Mouse (Mus musculus) activated CD4-positive, CD25-positive, alpha-beta regulatory T cell, adult 4 months (primary cell): Measurements from ENCODE around the gene Pidd1. TPM values are rescaled to one million over a fixed set of nuclear protein-coding genes. Genes with fewer than 3 reads are reported as not detected.

Experiments used
- ATAC-seq: one replicate; pipeline ENCODE4 v1.8.0; 2017
- polyA plus RNA-seq, 2 experiments: library from polyadenylated mRNA; unstranded; fragments of 100-300 nt; shearing (Covaris generic); gene quantifications; one replicate each; pipeline ENCODE4 v1.2.1; 2017

Pidd1 gene
- polyA plus RNA-seq, 2 experiments from 2014 or later: 5.3 to 12.7 TPM

DNA sequence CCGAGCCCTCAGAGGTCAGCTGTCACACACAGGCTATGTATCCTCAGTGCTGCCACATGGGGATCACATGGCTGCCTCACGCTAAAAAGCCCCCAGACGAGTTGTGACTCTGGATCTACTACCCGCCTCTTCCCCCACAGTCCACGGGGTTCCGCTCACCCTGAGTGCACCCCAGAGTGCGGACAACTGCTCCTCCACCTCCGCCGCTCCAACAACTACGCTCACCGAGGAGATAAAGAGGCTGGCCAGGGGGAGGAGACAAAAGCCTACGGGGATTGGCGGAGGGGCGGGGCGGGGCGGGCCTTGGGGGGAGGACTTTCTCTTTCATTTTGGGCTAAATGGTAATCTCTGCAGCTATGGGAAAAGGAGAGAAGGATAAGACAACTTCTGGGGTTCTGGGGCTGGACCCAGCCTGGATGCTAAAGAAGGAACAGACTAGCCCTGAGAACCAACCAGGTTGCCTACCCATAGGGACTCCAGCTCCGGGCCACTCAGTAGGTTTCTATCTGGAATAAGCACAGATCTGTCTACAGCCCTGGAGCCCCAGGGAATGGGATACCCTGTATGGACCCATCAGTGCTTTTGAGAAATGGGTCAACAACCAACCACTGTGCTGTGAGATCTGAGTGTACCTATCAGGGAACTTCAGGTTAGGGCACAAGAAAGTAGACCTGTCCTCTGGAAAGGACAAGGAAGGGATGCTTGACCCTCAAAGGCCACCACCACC is 8.5 kb downstream of the Pidd1 start:
- ATAC-seq: peak; percentile 64

DNA sequence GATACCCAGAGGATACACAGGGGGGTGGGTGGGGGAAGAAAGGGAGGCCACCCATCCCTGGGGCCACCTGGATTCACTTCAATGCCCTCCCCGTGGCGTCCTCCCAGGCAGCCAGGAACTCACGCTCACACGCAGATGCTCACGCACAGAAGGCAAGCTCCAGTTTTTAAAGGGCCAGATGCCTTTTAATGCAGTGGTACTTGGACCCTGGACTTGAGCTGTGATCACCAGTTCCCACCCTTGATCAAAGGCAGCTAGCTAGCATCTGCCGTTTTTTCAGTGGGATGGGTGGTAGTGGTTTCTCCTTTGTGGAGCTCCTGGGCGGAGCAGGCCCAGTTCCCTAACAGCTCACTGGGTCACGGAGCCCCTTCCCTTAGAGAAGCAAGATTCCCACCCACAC is 9.4 kb downstream of the Pidd1 start:
- no peak for ATAC-seq

DNA sequence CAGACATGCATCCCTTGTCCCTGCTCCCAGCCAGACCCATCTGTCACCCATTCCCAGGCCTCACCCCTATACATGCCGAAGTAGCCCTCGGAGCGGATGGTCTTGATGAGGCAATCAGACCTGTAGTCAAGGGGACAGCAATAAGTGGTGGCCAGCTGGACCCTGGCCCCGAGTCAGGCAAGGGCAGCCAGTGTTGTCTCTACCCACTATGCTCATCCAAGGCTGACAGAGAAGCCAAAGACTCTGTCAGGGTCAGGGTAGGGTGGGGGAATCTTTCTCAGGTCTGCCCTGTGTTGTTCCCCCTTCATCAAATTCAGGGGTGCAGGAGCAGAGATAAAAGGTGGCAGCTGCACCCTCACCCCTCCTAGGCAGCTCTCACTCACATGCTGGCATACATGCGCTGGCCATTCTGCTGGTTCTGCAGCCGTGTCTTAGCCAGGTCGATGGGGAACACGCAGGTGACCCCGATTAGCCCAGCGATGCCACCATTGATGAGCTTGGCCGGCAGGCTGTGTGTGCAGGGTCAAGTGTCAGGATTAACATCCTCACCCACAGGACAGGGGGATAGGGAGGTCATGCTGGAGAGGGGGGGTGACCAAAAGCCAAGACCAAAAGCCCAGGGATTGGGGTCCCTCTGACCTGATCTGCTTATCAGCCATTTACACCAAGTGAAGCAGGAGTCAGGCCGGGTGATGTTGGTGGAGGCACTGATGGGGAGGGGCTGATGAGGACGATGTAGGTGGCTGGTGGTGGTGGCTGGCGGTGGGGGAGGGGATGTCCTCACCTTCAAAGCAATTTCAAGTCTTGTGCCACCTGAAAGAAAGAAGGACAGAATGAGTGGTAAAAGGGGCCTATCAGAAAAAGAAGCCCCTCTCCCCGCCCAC is 10.1 kb downstream of the Pidd1 start:
- no peak for ATAC-seq

DNA sequence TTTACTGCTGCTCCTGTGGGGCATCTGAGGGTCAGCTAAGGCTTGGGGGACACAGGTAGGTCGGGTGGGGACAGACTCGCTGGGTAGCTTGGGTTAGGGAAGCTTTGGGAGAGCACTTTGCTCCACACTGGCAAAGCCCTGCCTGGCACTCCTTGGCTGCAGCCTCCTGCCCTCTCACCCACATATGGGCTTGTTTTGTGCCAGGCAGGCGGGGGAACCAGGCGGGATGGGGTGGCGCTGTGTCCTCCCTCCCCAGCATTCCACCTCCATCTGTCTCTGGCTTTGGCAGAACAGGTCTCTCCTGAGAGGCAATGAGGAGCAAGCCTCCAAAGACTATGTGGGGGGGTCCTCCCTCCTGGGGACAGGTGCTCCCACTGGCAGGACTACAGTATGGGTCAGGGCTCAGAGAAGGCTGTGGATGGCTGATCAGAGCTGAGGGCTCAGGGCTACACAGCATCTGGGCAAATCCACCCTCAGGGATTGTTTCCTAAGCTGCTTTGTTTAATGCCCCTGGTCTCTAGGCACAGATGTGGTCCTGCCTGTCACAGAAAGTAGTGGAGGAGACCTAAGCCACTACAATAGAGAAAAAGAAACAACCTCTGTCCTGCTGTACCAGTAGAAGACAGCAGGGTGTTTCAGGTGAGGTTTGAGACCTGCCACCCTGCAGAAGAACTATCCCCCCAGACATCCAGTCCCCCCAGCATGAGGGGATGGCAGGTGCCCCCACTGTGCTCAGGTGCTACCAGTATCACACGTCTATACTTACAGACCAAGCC is 10.9 kb downstream of the Pidd1 start:
- ATAC-seq: no peak

DNA sequence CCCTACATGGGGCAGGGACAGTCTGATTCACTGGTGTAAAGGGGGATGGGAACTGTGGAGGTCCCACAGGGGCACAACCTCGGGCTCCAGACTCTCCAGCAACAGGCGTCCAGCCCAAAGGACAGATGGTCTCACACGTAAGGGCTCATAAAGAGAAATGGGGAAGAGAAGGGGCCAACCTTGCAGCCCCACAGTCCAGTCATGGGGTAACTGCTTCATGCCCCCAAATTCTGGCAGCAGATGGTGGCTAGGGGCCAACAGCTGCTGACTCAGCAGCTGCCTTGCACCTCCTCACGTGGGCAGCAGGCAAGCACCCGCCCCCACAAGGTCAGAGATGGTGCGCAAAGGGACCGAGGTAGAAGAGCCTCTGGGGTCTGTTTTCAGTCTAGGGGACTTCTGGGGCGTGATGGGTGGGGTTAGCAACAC is 11.6 kb downstream of the Pidd1 start:
- no peak for ATAC-seq

DNA sequence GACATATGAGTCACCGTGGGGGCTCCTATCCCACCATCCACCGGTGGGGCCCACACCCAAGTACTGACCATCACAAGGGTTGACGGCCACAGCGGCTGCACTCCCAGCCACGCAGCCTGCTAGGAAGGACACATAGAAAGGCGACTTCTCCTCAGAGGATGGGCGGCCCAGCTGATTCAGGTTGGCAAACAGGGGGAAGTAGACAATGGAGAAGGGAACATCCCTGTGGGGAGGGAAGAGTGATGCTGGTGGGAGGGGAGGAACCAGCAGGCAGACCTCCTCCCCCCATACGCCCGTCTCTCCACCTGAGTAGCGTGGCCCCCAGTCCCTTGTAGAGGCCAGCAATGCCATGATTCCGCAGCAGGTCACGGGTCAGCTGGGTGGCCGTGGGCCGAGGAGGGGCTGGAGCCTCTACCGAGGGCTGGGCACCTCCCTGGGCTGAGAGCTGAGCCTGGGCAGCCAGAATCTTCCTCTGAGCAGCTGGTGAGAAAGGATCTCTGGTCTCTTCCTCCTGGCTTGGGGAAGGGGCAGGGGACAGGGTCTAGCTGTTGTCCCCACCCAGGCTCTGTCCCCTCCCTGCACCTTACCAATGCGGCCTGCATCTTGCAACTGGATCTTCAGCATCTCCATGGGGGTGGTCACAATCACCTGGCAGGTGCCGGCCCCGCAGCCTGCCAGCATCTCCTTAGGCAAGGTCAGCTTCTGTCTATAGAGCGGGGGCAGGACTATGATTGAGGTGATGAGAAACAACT is 12.2 kb downstream of the Pidd1 start:
- no peak for ATAC-seq

DNA sequence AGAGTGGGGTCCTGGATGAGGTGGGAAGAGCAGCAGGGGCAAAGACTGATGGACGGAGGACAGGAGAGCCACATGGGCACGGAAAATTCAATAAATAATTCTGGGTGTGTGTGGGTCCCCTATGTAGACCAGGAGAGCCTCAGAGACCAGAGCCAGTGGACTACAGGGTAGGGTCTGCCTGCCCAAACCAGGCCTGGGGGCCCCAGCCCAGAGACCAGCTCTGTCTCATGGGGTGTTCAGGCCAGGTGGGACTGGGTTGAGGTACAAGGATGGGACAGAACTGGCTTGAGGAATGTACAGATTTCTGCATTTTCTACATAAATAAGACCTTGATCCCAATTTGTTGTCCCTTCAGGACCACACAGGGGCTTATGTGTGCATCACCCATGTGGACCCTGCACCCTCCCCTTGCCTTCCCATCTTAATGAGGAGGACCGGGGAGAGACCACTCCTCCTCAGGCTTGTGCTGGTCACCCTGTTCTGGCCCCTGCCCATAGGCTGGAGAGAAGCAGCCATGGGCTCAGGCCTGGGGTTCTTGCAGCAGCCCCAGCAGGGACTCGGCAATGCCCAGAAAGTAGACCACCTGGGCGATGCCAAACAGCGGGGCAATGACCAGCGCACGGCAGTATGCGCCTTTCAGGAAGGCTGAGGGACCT is 13.1 kb downstream of the Pidd1 start:
- ATAC-seq: no peak

DNA sequence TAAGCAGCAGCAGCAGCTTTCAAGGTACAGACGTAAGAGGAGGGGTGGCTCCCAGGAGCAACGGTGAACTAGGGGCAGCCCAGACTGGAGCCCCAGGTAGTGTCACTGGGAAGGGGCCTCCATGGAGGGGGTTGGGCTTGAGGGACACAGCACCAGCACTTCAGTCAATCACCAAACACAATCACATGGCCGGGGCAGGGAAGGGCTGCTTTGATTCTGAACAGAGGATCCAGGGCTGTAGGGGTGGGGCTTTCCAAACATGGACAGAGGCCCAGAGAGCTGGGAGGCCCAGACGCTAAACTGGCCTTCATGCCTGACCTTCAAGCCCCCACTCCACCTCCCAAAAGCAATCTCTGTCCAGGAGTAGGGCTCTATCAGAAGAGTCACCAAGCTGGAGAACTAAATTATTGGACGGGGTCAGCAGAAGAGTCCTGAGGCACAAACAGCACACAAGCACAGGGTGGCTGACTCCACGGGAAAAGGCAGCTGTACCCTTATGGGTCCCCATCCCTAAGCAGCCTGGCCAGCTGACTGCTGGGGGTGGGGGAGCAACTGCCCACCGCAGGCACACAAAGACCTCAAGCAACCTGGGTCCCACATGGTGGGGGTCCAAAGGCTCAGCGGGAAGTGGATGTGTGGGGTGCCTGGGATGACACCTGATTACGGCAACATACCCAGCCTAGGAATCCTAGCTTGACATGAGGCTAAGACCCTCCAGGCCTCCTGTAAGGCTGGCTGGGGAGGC is 13.8 kb downstream of the Pidd1 start:
- ATAC-seq: no peak

DNA sequence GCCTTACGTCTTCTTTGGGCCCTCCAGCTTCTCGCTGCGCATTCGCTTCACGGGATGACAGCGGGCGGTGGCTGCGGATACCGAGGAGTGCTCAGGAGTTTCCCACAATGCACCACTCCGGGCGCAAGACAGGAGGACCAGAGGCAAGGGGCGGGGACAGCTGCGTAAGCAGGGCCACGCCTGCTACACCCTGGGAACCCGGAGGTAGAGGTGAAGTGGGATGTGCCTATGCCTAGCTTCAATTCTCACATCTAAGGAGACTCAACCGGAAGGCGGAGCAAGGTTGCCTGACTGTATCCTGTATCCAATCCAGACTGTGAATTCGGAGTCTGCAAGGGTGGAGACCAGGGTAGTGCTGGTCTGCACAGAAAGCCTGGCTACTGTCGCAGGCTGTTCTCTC is 14.5 kb downstream of the Pidd1 start, which contains the start of gene Cend1:
Gene Cend1, minus strand, starts transcription at position 182 of the 400 bp plus-strand sequence.
- no peak for ATAC-seq

DNA sequence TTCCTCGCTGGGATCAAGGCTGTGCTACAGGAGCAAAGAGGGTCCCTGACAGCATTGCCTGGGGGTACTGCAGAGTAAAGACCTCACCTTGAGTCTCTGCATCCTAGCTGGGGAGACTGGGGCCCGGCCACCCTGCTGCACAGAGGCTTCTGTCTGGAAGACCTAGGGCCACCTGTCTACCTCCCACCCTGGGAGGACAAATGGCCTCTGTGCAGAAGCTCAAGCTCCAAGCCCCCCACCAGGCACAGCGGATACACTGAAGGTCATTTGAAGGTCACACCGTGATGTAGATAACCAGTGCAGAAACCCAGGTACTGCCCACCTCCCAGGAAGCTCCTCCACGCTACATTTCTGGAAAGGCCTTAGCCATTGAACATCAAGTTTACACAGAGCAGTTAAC is 15.1 kb downstream of the Pidd1 start:
- no peak for ATAC-seq

DNA sequence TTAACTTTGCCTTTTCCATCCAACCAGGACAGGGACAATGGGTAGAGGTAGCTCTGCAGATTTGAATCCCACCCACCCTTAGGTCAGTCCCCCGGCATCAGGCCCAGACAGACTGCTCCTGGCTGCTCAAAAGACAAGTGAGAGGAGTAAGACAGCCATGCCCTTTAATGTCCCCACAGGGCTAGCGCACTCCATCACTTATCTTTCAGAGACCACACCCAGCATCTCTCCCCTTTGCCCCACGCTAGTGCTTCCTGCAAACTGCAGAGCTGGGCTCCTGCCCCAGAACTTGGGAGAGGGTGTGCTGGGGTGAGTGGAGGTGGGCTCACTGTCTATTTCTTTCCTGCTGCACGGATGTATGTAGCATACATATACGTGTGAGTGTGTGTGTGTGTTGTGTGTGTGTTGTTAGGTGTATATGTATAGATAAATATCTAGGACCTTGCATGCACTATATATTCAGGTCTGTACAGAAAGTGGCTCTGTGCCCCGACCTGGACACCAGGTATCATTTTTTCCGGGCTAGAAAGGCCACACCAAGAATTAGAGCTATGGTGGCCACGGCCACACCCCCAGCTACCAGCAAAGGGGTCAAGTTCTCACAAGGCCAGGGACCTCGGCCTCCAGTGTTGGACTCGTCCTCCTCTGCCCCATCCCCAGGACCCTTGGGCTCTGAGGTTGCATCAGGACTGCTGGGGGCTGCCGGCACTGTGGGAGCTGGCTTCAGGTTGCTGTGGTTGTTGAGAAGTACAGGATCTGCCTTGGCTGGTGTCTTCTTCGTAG is 16.7 kb downstream of the Pidd1 start:
- ATAC-seq: no peak

DNA sequence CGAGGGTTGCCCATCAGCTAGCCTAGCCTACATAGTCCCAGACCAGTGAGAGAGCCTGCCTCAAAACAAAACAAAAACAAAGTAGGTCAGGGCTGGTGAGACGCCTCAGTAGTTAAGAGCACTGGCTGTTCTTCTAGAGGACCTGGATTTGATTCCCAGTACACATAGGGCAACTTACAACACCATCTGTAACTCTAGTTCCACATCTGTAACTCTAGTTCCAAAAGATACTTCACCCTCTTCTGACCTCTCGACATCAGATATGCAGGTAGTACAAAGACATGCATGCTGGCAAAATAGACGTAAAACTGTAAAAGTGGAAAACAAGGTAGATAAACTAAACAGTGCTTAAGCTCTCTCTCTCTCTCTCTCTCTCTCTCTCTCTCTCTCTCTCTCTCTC is 20.0 kb downstream of the Pidd1 start:
- no peak for ATAC-seq

DNA sequence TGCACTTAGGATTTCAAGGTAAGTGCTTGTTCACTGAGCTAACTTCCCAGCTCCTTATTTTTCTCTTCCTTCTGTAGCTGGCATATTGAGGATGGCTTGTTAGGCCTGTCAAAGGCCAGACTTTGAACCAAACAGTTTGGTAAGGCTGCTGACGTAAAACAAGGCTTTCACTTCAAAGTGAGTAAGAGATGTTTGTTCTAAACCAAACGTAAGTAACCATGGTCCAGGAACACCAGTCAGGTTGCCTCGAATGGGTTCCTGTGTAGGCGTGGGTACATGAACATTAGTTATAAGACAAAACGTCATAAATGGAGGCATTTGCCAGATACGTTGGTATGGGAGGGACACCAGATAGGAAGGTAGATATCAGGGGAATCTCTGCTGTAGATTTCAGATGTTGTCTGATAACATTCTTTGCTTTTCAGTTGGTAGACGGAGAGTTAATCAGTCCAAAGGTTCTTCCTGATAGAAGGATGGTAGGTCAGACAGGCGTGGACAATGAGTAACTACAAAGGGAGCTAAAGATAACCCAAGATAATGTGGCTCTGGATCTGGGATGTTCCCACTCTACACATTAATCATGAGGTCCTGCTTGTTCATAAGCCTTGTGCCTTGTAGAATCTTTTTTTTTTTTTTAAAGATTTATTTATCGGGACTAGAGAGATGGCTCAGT is 23.7 kb downstream of the Pidd1 start:
- no peak for ATAC-seq

DNA sequence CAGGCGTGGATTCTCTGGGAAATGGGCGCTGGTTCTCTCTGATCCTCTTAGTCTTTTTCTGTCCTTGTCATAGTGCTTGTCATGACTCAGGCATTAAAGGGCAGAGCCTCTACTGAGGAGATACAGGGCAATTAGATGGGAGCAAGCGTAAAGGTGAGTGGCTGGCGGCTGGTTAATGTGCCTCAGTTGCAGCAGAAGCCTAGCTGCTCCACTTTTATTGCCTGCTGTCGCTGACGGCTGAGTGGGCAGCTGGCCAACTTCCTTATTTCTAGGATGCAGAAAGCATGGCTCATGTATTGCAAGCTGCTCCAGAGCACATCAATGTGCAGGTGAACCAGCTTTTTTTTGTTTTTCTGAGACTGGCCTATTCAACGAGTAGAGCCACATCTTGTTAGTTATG is 24.9 kb downstream of the Pidd1 start:
- ATAC-seq: no peak

DNA sequence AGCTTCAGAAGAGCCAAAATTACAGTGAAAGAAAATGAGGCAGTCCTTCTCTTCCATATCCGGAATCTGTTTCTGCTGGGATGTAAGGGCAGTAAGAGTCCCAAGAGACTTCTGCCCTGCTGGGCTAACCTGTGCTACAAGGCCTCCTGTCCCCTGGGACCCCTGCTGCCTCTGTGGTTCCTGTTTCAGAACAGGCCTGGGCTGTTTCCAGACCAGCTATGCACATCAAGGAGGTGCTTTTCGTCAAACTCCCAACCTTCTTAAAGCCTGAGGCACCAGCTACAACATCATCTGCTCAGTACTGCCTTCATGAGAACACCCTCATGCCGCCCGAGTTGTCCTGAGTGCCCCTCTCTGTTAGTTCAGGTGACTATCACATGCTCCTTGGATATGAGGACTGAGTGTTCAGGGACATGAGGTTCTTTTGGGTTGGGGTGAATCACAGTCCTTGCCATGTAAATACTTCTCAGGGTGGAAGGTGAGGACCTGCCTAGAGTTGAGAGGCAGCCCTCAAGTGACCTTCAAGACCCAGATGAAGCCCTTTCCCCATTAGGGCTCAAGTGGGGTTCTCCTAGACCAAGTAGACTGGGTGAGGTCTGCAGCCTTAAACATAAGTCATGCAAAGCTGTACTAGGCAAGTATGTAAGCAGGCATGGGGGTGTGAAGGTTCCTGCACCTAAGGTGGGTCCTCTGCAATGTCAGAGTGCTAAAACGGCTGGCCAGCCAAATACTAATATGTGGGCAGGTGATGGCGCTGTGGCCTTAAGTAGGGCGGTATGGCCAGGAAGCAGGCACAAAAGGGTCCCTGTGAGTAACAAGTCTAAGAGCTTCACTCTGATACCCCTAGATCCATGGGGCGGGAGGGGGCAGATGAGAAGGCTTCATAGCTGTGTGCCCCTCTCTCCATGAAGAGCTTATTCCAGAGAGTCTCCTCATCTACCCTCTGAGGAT is 25.8 kb downstream of the Pidd1 start:
- no peak for ATAC-seq

DNA sequence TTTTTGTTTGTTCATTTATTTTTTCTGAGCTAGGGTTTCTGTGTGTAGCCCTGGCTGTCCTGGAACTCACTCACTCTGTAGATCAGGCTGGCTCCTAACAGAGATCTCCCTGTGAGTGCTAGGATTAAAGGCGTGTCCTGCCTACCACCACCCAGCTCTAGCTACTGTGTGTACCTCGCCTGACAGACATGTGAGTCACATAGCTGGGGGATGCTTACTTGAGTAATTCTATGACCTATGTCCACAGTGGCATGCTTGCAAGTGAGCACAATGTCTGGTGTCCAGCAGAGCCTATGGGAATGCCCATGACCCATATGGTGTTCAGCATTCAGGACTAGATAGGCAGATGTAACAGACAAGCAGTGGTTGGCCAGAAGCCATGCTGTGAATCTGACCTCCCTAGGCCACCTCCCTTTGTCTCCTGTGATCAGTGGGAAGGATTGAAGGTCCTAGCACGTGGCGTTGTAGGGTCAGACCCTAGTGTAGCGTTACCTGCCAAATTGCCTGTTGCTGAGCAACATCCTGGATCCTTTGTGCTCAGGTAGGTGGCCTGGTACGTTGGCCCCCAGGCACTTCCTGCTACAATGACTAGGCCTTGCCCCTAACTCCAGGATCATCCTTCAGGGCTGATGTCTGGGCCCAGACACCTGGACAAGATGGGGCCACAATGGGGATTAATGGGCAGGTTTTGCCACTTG is 27.5 kb downstream of the Pidd1 start:
- no peak for ATAC-seq

DNA sequence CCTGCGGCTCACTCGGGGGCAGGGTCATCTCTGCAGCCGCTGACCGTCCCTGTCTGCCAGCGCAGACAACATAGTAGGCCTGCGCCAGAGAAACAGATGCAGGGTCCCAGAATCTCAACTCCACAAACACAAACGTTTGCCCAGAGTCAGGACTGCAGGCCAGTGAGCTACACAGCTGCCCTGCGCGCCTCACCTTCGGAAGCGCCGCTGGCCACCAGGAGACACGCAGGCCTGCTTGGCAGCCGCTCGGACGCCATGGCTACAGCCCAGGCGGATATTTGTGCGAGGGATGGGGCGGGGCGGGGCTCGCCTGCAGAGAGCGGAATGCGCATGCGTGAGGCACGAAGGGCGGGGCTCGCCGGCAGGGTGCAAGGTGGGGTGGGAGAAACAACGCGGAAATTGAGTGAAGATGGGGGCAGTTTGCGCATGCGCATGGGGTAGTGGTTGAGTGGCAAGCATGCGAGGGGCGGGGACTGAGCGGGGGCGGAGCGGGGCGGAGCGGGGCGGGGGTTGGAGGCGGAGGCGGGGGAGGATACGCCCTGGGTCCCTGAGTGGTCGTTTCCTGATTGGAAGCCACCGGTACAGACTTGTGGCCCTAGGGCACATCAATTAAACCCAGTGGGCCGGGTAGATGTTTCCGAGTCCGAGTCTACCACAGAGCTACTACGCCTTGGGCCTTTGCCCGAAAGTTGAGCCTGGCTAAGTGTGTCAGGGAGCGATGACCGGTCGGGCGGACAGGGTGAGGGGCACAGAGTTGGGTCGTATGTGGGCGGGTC is 29.8 kb downstream of the Pidd1 start, which contains the start of gene Gatd1:
Gene Gatd1, minus strand, starts transcription at position 328 of the 776 bp plus-strand sequence.
- ATAC-seq: peak; percentile 83
